Mouse (Mus musculus) heart, embryonic 11.5 days (tissue): ENCODE measurements around the gene Limch1. TPM values are rescaled to one million over a fixed set of nuclear protein-coding genes. Genes with fewer than 3 reads are reported as not detected.
A peak's percentile ranks its signal among the peaks of the same experiment; 100 is the strongest.

Experiments used
- ATAC-seq: fragments of 200-750 bp; cut with Nextera tagmentation; replicated peaks from 2 replicates; pipeline ENCODE4 v1.8.0; 2017; ENCODE audit warnings: moderate library complexity; ENCODE audit not compliant: insufficient number of reproducible peaks, low FRiP score, low TSS enrichment
- H3K27ac ChIP-seq: fragments of 300-500 bp; sonication (generic); 2 replicates; pipeline ENCODE4 v1.5.1; 2014; ENCODE audit warnings: mild to moderate bottlenecking, low read depth, low read length
- H3K27me3 ChIP-seq: fragments of 300-500 bp; sonication (generic); 2 replicates; pipeline ENCODE4 v1.6.1; 2014; ENCODE audit warnings: mild to moderate bottlenecking, low read length, mixed read lengths; ENCODE audit not compliant: control insufficient read depth, insufficient read depth
- H3K36me3 ChIP-seq: fragments of 300-500 bp; sonication (generic); 2 replicates; pipeline ENCODE4 v1.6.1; 2014; ENCODE audit warnings: mild to moderate bottlenecking, low read length, moderate library complexity, mixed read lengths; ENCODE audit not compliant: control insufficient read depth, insufficient read depth
- H3K4me1 ChIP-seq: fragments of 300-500 bp; sonication (generic); 2 replicates; pipeline ENCODE4 v1.6.1; 2014; ENCODE audit warnings: low read length; ENCODE audit not compliant: control insufficient read depth, insufficient read depth
- H3K4me2 ChIP-seq: fragments of 300-500 bp; sonication (generic); 2 replicates; pipeline ENCODE4 v1.6.1; 2014; ENCODE audit warnings: mild to moderate bottlenecking, moderate library complexity
- H3K4me3 ChIP-seq: fragments of 300-500 bp; sonication (generic); 2 replicates; pipeline ENCODE4 v1.5.1; 2014; ENCODE audit warnings: low read depth, low read length
- H3K9ac ChIP-seq: fragments of 300-500 bp; sonication (generic); 2 replicates; pipeline ENCODE4 v1.6.1; 2014; ENCODE audit warnings: mild to moderate bottlenecking, low read depth, low read length, moderate library complexity
- H3K9me3 ChIP-seq: fragments of 300-500 bp; sonication (generic); replicated peaks from 2 replicates; pipeline ENCODE4 v1.6.1; 2016; ENCODE audit warnings: low read length; ENCODE audit not compliant: control insufficient read depth
- WGBS: fragments of 180-500 bp; shearing (Covaris S2); extraction: QIAGEN DNeasy Blood & Tissue Kit; methylation state at CpG from one replicate; pipeline ENCODE4 v1.1.7; 2014; ENCODE audit not compliant: insufficient replicate concordance; 5-methylcytosine and 5-hydroxymethylcytosine counted together
- polyA plus RNA-seq: library from polyadenylated mRNA; unstranded; fragments of >200 nt; fragmentation: Nextera tagmentation; extraction: Ambion mirVana; gene quantifications from 2 replicates; pipeline ENCODE4 v1.2.1, GENCODE M21; 2014

The Limch1 gene
- polyA plus RNA-seq, 1 experiment from 2014 or later = 32.8 TPM

DNA sequence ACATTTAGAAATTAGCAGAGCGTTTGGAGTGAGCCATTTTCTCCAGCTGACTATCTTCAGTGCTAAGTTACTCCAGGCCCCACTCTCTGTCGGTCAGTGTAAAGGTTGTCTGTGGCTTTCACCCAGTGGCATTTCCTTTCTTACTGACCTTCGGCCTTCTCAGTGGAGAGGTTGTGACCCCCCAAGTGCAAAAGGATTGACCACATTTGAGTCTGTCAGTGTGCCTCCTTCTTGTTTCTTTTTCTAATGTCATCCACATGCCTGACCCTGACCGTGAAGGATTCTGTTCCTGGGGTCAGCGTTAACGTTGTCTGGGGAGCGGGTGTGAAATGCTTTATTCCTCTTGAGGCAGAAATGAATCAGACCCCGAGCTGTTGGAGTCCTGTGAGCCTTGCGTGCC, 191.7 kb downstream of the Limch1 start:
- 56% methylated on average over 9 of the region's 9 CpGs for WGBS
- no peak overlapping the region for H3K4me3 ChIP-seq
- H3K4me1 ChIP-seq = no peaks in the 10 kb centered on the region
- no peak overlapping the region for H3K9ac ChIP-seq
- no peaks in the 10 kb centered on the region for H3K9me3 ChIP-seq
- H3K27me3 ChIP-seq = no peaks in the 10 kb centered on the region
- H3K27ac ChIP-seq = no peak overlapping the region
- no peaks in the 10 kb centered on the region for H3K36me3 ChIP-seq
- no peak overlapping the region for H3K4me2 ChIP-seq
- no peak for ATAC-seq

DNA sequence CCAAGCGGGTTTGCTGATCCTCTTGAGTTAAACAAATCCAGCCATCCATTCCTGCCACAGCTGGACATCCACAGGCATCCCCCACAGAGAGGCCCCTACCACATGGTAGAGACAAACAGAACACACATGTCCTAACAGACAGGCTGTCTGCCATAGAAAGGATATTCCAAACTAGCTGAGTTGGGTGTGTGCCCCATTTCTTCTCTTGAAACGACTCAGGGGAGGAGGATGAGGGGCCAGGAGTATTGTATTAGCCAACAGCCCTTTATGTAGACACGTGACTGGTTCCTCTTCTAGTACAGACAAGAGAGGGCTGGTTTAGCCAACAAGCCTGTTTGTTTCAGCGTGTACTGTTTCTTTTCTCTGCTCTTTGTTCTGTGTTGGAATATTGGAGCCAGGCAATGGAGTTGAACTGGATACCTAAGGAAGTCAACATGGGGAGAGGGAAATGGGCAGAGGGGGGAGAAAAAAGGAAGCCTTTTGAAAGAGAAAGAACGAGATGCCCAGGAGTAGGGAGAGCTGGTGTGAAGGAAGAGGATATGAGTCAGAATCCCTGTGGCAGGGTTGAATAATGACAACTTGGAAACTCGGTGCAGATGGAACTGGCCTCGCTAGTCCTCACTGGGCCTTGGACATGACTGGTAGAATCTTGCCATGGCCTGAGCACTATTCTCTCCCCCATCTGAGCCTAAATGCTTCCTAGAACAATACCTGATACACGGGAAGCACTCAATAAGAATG, 196.3 kb downstream of the Limch1 start:
- no peak overlapping the region for H3K27ac ChIP-seq
- ATAC-seq = no peak
- no peak overlapping the region for H3K9ac ChIP-seq
- no peak overlapping the region for H3K4me3 ChIP-seq
- H3K27me3 ChIP-seq = no peaks in the 10 kb centered on the region
- H3K36me3 ChIP-seq = no peaks in the 10 kb centered on the region
- H3K9me3 ChIP-seq = no peaks in the 10 kb centered on the region
- 68% methylated on average over 8 of the region's 8 CpGs for WGBS
- no peak overlapping the region for H3K4me2 ChIP-seq
- no peaks in the 10 kb centered on the region for H3K4me1 ChIP-seq

DNA sequence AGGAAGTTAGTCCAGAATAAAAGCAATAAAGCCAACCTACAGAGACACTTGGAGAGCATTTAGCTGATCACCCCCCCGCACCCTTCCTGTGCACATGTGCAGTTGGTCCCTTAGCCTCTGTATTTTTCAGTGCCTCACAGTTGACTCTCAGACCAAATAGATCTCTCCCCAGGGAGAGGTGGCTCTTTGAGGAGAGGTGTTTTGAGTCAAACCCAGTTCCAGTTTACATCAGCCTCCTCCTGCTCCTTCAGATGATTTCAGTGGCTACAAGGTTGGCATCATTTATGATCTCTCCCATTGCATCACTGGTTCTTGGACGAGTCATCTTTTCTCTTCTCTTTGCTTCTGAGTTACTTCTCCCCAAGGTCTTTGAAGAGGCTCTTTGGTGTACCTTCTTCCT, 197.3 kb downstream of the Limch1 start:
- H3K9me3 ChIP-seq = no peaks in the 10 kb centered on the region
- H3K4me3 ChIP-seq = no peak overlapping the region
- H3K4me1 ChIP-seq = no peaks in the 10 kb centered on the region
- 85% methylated on average over 2 of the region's 2 CpGs for WGBS
- H3K4me2 ChIP-seq = no peak overlapping the region
- H3K36me3 ChIP-seq = no peaks in the 10 kb centered on the region
- ATAC-seq = no peak
- no peak overlapping the region for H3K9ac ChIP-seq
- no peaks in the 10 kb centered on the region for H3K27me3 ChIP-seq
- no peak overlapping the region for H3K27ac ChIP-seq

GRCm38 (mm10) chr5:66943521-66943920, 197.9 kb downstream of the Limch1 start:
- H3K4me1 ChIP-seq = no peaks in the 10 kb centered on the region; the same call in 1 of the 2 replicates
- no peaks in the 10 kb centered on the region for H3K36me3 ChIP-seq
- WGBS = 57% methylated on average over 7 of the region's 7 CpGs
- no peaks in the 10 kb centered on the region for H3K9me3 ChIP-seq
- no peak for ATAC-seq
- no peaks in the 10 kb centered on the region for H3K27me3 ChIP-seq
- H3K4me2 ChIP-seq = no peak overlapping the region
- no peak overlapping the region for H3K9ac ChIP-seq
- no peak overlapping the region for H3K4me3 ChIP-seq
- no peak overlapping the region for H3K27ac ChIP-seq

- Histone ChIP-seq H3K27me3 (no peaks in the 10 kb centered on the region), H3K4me2 (no peak overlapping the region), H3K4me3 (no peak overlapping the region), H3K27ac (0 out of 2 replicates have a peak overlapping the region, but pooled peaks have one; percentile 29), H3K36me3 (no peaks in the 10 kb centered on the region), H3K9ac (no peak overlapping the region), H3K9me3 (no peaks in the 10 kb centered on the region), H3K4me1 (no peaks in the 10 kb centered on the region; the same call in 1 of the 2 replicates)
- WGBS = 70% methylated on average over 6 of the region's 6 CpGs
- no peak for ATAC-seq
These were observed 202.3 kb downstream of the Limch1 start for GRCm38 (mm10) chr5:66947958-66948357.

DNA sequence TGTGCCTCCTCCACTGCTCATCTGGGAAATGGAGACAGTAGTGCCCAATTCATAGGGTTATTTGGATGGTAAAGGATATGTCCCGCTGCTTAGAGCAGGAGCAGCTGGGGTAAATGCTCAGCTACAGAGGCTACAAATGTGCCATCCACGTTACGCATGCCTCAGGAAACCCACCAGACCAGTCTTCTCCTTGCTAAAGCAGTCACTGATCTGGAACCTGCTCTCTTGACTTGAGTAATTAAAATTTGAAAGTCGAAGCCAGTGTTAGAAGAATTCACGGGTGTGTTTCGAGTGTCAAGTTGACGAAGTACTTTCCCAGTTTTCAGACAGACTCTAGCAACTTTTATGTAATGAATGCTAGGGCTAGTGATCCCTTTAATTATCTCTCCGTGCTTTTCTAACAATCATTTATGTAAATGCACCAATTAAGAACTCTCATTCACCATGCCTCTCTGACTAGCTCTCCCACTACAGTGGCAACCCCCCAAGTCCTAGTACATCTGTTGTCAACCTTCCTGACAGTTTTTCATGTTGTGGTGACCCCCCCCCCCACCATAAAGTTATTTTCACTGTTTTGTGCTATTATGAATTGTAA, 203.6 kb downstream of the Limch1 start:
- 71% methylated on average over 8 of the region's 8 CpGs for WGBS
- Histone ChIP-seq H3K9ac (no peak overlapping the region), H3K9me3 (no peaks in the 10 kb centered on the region), H3K27me3 (no peaks in the 10 kb centered on the region), H3K4me1 (no peaks in the 10 kb centered on the region; the same call in 1 of the 2 replicates), H3K4me2 (no peak overlapping the region), H3K4me3 (no peak overlapping the region), H3K36me3 (no peaks in the 10 kb centered on the region), H3K27ac (no peak overlapping the region)
- no peak for ATAC-seq

GRCm38 (mm10) chr5:66953375-66953774, 207.7 kb downstream of the Limch1 start:
- Histone ChIP-seq H3K4me3 (no peak overlapping the region), H3K27ac (no peak overlapping the region), H3K9ac (no peak overlapping the region), H3K4me1 (no peaks in the 10 kb centered on the region), H3K9me3 (no peaks in the 10 kb centered on the region), H3K4me2 (no peak overlapping the region), H3K36me3 (no peaks in the 10 kb centered on the region), H3K27me3 (no peaks in the 10 kb centered on the region)
- 71% methylated on average over 3 of the region's 3 CpGs for WGBS
- ATAC-seq = no peak

DNA sequence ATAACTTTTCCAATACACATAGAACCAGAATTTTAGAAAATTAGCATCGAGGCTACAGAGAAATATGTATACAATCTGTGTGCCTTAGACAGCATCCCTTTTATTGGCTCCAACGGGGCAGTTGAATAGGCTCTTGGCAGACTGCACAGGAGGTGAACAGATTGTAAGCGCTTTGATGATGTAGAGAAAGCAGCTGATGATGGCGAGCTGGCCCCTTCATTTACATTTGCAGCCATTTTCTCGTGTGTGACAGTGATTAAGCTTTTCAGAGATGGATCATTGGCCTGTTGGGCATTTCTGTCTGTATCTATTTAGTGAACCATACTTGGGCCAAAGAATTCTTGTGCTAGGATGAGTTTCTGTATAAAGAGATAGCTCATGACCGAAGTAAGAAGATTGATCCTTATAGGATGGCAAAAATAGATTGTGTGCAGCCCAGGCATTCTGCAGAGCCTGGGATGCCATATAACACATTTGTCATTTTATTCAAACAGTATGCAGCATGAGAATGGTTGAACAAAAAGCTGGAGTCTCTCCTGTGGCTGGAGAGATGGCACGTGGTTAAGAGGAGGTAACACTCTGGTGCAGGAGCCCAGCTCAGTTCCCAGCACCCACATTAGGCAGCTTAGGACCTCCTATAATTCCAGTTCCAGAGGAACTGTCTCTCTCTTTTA, 208.5 kb downstream of the Limch1 start:
- Histone ChIP-seq H3K4me2 (no peak overlapping the region), H3K27ac (no peak overlapping the region), H3K9ac (no peak overlapping the region), H3K4me3 (no peak overlapping the region), H3K9me3 (no peaks in the 10 kb centered on the region), H3K36me3 (no peaks in the 10 kb centered on the region), H3K27me3 (no peaks in the 10 kb centered on the region), H3K4me1 (no peaks in the 10 kb centered on the region)
- WGBS = 79% methylated on average over 7 of the region's 7 CpGs
- ATAC-seq = no peak
